Mouse (Mus musculus) layer of hippocampus, adult 8-10 months (tissue): ENCODE measurements around the gene Ccdc6. TPM values are rescaled to one million over a fixed set of nuclear protein-coding genes. Genes with fewer than 3 reads are reported as not detected.

Experiments
- DNase-seq, 2 experiments: peaks; one replicate each; pipeline ENCODE4 v3.0.0; 2022; ENCODE audit warnings: low spot score in 2 of 2
- total RNA-seq, 4 experiments: library from RNA; stranded (reverse); gene quantifications; 2 replicates each; pipeline ENCODE4 v1.2.4; 2022

Gene Ccdc6
- total RNA-seq, 4 experiments from 2014 or later = 56.7 to 70.6 (median 66.3) TPM

DNA sequence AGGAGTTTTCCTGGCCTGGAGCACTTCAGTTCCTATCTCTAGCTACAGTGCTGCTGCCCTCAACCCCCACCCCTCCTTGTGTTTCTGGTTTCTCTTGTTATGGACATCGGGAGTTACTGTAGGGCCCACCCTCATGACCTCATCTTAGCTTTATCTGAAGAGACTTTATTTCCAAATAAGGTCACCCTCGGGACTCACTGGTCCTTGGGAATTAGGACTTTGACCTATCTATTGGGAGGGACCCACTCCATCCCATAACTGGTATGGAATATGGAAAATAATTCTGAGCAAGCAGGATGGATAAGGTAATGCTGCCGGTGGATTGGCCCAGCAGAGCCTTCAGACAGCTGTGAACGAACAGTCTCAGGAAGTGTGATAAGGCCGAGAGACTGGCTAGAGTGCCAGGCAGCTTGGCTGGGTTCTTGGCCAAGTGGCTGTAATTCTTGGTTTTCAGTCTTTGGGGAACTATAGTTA, 35.2 kb downstream of the Ccdc6 start:
- no peak for DNase-seq

DNA sequence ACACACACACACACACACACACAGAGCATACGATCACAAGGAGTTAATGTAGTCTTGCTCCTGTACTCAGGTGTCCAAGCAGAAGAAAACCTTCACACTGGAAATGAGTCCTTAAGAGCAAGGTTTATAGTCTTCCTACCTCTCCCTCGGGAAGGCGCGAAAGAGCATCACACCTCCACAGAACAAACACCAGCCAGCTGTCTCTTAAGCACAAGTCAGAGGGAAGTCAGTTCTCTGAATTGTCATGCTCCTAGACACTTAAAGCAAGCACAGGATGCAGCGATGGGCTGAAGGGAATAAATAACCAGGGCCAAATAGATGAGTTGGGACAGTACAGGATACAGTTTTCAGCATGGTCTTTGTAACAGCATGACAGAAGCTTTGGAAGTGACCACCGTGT, 35.8 kb downstream of the Ccdc6 start:
- DNase-seq = no peak

DNA sequence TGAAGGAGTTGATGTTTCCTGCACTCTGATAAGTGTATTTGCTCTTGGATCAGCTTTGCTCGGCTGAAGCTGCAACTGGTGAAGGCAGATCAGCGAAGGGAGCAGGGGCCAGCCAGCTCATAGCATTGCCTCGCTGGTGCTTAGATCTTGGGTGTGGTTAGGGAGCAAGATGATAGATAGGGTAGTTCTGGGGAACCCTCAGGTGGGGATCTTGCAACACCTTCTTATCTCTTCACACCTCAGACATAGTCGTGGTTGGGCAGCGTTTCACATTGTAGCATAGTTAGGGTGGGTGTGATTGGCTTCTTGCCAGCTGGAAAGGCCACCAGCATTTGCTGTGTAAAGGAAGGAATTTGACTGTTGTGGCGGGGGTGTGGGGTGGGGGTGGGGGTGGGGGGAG, 36.3 kb downstream of the Ccdc6 start:
- peak in 1 of 2 experiments; percentile 43 for DNase-seq

DNA sequence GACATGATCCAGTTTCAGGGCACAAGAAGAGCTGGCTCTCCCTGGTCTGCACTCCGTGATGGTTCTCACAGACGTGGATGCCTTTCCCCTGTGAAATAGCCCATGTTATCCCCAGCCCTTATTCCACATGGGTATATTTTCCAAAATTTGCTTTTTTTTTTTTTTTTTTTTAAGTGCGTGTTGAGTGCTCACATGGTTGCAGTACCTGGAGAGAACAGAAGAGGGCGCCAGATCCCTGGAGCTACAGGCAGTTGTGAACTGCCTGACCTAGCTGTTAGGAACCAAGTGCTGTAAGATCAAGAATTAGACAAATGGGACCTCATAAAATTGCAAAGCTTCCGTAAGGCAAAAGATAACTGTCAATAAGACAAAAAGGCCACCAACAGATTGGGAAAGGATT, 38.8 kb downstream of the Ccdc6 start:
- no peak for DNase-seq

DNA sequence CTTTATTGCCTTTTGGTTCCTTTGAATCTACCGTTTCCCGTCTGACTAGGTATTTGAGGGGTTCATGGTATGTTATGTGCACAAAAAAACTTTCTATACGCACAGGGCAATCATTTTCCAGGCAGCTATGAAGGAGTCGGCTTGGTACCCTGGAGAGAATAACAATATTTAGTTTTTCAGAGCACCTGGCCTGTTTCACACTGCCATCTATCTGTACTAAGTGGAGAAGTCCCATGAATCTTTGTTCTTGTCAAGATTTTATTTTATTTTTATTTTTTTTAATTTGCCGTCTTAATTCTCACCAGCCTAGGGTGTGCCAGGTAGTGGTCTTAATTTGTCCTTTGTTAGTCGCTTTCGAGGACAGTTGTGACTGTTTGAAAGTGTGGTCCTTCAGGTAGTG, 40.7 kb downstream of the Ccdc6 start:
- DNase-seq = no peak

DNA sequence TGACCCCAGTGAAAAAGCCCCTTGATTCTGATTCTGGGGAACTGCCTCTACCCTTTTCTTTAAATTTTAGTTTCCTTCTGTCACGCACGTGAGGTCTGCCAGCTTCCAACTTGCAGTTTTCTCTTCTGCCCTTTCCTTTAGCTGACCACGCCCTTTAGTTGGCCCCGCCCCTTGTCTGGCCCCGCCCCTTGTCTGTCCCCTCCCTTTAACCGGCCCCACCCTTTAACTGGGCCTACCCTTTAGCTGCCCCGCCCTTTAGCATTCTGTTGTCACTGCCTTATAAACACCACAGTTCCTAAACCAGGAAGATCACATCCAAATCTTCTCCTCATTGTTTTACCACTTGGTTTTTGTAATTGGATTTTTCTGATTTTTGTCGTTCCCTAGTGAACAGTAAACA, 41.2 kb downstream of the Ccdc6 start:
- no peak for DNase-seq

DNA sequence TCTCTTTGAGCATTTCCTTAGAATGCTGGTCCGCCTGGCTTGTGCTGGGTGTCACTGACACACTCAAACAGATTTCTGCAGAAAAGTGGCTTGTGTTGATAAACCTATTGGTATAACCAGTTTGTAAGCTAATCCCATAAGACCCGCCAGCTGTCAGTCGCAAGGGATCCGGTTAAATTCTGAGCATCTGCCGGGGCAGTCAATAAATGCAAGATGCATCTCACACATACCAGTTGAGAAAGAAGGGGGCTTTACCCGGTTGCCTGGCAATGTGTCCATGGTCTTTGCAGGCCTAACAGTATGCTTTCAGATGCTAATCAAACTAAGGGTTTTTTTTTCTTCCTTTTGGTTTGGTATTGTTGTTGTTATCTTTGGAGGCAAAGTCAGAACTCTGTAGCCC, 42.4 kb downstream of the Ccdc6 start:
- no peak for DNase-seq

- DNase-seq = no peak
Measured at GRCm38 (mm10) chr10:70140414-70140813, 43.5 kb downstream of the Ccdc6 start.

DNA sequence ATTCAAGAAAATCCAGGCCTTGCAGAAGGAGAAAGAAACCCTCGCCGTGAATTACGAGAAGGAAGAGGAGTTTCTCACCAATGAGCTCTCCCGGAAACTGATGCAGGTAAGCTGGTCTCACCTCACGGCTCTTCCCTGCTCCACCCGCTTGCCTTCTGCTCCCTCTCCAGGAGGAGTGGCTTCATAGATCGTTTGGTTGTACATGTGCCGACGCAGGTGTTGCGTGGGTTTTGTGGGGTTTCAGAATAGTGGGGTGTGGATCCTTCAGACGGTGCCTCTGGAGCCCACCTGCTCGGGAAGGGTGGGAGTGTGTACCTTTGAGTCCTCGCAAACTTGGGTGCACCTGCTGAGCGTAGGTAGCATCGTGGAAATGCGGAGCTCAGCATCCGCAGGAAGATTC, 45.7 kb downstream of the Ccdc6 start:
- peak; percentile 43 to 46 for DNase-seq

DNA sequence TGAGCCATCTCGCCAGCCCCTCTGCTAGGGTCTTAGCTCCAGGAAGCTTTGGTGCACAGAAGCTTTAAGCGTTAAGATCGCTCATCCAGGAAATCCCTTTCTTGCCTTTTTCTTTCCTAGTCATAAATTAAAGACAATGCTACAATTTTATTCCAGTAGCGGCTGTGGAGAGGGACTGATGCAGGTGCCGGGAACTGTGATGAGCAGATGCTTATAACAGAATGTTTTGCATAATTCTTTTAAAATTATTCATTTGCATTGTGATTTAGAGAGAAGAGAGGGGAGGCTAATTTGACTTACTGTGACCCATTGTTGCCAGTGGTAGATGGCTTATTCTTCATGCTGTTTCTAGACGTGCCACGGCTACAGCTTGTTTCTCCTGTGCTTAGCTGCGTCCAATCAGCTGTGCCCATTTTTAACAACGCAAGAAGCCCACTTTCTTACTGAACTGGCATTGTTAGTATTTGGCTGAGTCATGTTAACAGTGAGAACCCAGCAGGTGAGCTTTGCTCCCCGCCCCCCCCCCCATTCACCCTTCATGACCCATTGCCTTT, 47.2 kb downstream of the Ccdc6 start:
- DNase-seq = no peak

DNA sequence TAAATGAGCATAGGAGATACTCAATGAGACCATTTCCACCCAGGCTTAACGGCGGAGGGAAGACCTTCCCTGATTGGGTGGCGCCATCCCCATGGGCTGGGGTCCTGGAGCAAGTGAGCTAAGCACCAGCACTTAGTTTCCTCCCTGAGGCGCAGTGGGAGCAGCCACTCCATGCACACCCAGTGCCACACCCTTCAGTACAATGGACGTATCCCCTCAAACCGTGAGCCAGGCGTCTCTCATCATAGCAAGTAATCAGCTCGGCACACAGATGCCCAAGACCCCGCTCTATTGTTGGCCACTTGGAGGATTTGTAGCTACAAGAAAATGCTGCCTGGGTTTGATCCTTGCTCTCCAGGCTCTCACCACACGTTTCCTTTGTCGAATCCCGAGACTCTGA, 49.0 kb downstream of the Ccdc6 start:
- no peak for DNase-seq

DNA sequence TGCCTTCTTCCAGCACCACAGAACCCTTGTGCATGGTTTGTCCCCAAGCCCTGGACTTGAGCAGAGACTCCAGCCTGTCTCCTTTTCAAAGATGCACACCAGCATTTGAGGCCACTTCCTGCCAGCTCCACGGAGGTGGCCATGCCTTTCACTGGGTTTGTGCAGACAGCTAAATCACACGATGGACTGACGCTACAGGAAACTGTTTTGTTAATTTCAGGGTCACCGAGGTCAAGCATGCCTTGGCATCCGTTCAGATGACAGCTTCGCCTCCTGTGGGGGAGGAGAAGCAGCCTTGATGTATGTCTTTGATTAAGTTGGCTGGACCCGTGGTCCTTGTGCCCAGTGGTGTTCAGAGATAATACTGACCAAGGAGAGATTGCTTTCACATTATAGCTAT, 52.2 kb downstream of the Ccdc6 start:
- DNase-seq = no peak

- no peak for DNase-seq
Measured at GRCm38 (mm10) chr10:70150301-70150700, 53.4 kb downstream of the Ccdc6 start.

DNA sequence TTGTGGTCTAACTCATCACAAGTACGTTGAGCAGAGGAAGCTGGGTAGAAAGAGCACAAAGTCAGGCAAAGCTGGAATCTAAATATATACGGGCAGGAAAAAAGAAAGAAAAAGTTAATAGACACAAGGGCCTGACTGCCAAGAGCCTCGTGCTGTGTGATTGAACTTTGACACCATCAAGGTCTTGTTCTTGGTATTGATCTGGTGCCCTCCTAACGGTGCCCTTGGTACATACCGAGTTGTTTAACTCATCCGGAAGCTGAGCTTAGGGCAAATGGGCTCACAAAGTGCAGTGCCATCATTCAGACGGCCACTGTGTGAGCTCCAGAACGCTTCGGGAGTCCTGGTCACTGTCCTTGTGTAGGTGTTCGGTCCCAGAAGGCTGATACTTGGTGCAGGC, 54.2 kb downstream of the Ccdc6 start:
- no peak for DNase-seq

DNA sequence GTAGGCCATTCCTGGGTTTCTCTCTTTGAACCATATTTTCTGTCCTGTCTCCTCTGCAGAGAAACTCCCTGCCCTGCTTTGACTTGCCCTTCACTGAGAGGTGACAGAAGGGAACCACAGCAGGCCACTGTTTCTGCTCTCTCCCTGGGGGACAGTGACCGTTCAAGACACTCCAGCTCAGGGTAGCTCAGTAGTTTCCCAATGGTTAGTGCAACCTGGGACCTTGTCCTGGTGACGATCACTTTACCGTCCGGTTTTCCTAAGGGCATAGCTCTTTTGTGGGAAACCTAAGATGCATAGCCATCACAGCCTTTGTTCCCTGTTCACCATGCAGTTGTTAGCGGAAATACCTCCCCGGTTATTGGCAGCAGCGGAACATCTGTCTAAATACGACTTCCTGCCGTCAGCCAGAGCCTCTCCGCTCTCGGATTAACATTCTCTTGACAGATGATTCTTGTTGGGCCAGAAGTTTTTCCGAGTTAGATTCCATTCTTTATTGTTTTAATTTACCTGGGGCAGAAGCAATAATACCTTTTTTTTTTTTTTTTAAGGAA, 55.3 kb downstream of the Ccdc6 start:
- no peak for DNase-seq

DNA sequence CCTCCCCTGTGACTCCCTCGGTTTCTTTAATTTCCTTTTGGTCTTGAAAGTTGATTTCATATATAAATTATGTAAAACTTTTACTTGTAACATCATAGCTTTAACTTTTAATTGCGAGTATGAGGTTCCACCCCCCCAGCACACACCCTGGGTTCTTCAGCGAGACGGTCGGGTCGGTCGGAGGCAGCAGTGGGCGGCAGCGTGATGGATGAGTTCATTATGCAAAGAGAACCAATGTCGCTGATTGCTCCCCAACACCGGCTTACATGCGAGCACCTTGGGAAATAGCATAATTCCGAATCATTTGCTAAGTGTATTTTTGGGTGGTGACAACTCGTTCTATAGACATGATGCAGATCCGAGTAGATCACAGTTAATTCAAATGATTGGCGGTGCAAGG, 56.9 kb downstream of the Ccdc6 start:
- DNase-seq = no peak

DNA sequence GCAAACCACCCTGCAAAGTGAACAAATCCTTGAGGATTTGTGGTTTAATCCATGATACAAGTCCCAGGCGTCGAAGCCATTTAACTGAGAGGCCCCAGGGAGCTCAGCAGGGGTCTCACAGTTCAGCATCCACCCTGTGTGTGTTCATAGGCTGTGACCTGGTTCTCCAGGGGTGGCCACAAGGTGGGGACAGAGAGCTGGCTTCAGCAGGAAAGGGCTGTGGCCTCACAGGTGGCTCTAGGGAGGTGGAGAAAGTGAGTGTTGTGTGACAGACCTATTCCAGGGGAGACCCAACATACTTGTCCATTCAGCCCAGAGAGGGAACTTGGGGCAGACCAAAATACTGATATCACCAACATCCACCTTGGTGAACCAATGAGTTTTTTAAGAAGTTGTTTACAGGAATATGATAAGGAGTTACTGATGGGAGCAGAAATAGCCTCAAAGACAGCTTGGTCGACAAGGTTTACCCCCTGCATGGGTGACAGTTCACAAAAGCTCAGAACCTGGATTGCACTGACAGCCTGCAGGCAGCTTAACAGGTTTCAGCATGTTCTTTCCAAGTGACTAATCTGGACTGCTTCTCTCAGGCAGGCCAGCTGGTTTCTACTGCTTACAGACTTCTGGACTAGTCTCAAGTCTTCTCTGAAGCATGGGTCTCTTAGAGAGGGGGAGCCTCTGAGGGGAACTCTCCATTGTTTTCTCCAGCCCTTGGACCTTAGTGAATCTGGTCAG, 59.7 kb downstream of the Ccdc6 start:
- DNase-seq = no peak

- no peak for DNase-seq
Measured at GRCm38 (mm10) chr10:70159651-70160320, 62.9 kb downstream of the Ccdc6 start.

- DNase-seq = no peak
Measured at GRCm38 (mm10) chr10:70160811-70161210, 63.9 kb downstream of the Ccdc6 start.

GRCm38 (mm10) chr10:70161504-70161903, 64.6 kb downstream of the Ccdc6 start:
- DNase-seq = no peak

DNA sequence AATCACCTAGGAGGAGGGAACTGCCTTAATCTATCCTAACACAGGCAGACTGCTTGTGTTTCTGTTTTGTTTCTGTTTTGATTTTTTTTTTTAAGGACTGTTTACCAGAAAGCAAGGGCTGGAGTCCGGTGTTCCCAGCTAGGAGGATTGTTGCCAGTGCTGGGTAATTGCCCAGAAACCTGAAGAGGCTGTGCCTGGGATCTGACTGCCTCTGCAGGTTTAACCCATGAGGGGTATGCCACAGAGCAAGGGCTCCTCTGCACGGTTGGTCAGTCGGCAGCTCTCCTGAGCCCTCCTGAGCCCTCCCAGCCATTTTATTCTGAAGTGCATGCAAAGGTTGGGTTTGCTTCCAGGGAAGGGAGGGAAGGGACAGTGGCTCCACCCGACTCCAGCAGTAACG, 66.8 kb downstream of the Ccdc6 start:
- DNase-seq = no peak

- DNase-seq = no peak
Measured at GRCm38 (mm10) chr10:70165877-70166276, 69.0 kb downstream of the Ccdc6 start.
